Comparison of ENCODE assay signal across 8 mouse cellular contexts in genomic region chr10:18469279-18470135, GRCm38 (mm10).
A peak's percentile ranks its signal among the peaks of the same experiment; 100 is the strongest.
DNase-seq lines count a peak whose midpoint lies in the region; ATAC-seq and TF ChIP-seq lines count a peak whose summit lies in the region.

No protein-coding gene starts in this region.

- WGBS in heart, embryonic 15.5 days = 3% methylated on average over 17 of the region's 17 CpGs
- 12% methylated on average over 17 of the region's 17 CpGs for WGBS in thymus, adult 2 months

- H3K4me2 ChIP-seq in heart, embryonic 15.5 days = peak overlapping the region; percentile 52

- H3K27ac ChIP-seq in heart, embryonic 15.5 days = peak overlapping the region; percentile 52
- peak overlapping the region; percentile 13; the same call in 1 of the 2 replicates for H3K27ac ChIP-seq in thymus, adult 2 months (ENCODE audit: control insufficient read depth, insufficient read depth, low read length)

- TF ChIP-seq POLR2A in thymus, adult 2 months (IDR thresholded peaks at IDR 0.05; ENCODE audit: control insufficient read depth, extremely low read depth, insufficient read depth, low read length, poor library complexity) = no peak

- peak; percentile 76 for ATAC-seq in activated CD4-positive, CD25-positive, alpha-beta regulatory T cell, adult 4 months
- ATAC-seq in heart, embryonic 15.5 days (replicated peaks; ENCODE audit: insufficient number of reproducible peaks, insufficient read depth, low FRiP score, low read depth) = no peak; the same call in 1 of the 2 replicates
- peak; percentile 20; the same call in 1 of the 2 replicates for ATAC-seq in megakaryocyte progenitor cell, adult 5-6 weeks (replicated peaks; ENCODE audit: poor library complexity)

- H3K9ac ChIP-seq in heart, embryonic 15.5 days = no peak overlapping the region

- no peak for TF ChIP-seq CTCF in thymus, adult 2 months (IDR thresholded peaks at IDR 0.05; ENCODE audit: borderline replicate concordance, control insufficient read depth, extremely low read depth, insufficient read depth, low read length, poor library complexity)

- DNase-seq in heart, adult 11 months = peak; percentile 83
- no peak for DNase-seq in heart, adult 18-20 months
- DNase-seq in kidney, postnatal 14 days = peak; percentile 67
- peak; percentile 53 for DNase-seq in thymus, adult 2 months
- no peak for DNase-seq in left cerebral cortex, adult 8-10 months (ENCODE audit: low spot score in 2 of 2)

- peaks cover 27% of the 10 kb centered on the region for H3K4me1 ChIP-seq in heart, embryonic 15.5 days (replicated peaks)
- peaks cover 10% of the 10 kb centered on the region for H3K4me1 ChIP-seq in thymus, adult 2 months (replicated peaks; ENCODE audit: control insufficient read depth, insufficient read depth, low read length)

- H3K4me3 ChIP-seq in heart, embryonic 15.5 days = peak overlapping the region; percentile 17
- peak overlapping the region; percentile 44 for H3K4me3 ChIP-seq in thymus, adult 2 months (ENCODE audit: control insufficient read depth, insufficient read depth, low read length)

- no peaks in the 10 kb centered on the region for H3K9me3 ChIP-seq in heart, embryonic 15.5 days (replicated peaks)

- H3K27me3 ChIP-seq in heart, embryonic 15.5 days = no peaks in the 10 kb centered on the region
- no peaks in the 10 kb centered on the region for H3K27me3 ChIP-seq in thymus, adult 2 months (ENCODE audit: control insufficient read depth, insufficient read depth, low read length)

- H3K36me3 ChIP-seq in heart, embryonic 15.5 days = peaks cover 9% of the 10 kb centered on the region; the same call in 1 of the 2 replicates
- H3K36me3 ChIP-seq in thymus, adult 2 months (ENCODE audit: control insufficient read depth, insufficient read depth, low read length) = no peaks in the 10 kb centered on the region

Comparison
In these comparisons a context has a peak if more than half of its experiments do, and no peak if none do; other contexts are left out.
1. DNase-seq: peak in heart, adult 11 months (single experiment), kidney, postnatal 14 days (single experiment) and thymus, adult 2 months (single experiment); none in heart, adult 18-20 months (0 of 2) and left cerebral cortex, adult 8-10 months (0 of 2).